Mouse (Mus musculus): ENCODE results near the gene B4galt1.

DNA sequence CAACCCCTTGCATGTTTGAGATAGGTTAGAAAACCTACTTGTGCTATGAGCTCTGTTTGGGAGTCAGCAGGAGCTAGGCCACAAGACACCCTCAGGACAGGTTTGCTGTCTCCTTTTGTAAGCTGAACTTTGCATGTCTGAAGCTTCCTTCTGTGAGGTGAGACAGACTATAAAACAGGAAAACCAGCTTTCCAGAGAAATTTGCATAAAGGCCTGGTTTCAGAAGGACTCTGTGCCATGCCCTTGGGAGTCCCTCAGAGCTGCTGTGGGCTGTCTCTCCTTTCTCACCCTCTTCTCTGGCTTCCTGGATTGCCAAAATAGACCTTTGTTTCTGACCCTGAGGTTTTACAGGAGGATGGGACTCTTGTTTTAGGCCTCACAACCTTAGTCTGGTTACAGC lies 59.5 kb downstream of the B4galt1 start:
- TF ChIP-seq CTCF (IDR thresholded peaks at IDR 0.05; ENCODE audit: borderline replicate concordance, extremely low read depth, insufficient read depth, insufficient read length) (no peak), POLR2A (IDR thresholded peaks at IDR 0.05; ENCODE audit: borderline replicate concordance, extremely low read depth, insufficient read depth, insufficient read length, poor library complexity, severe bottlenecking) (no peak)
